Mouse (Mus musculus): ENCODE data around the gene Gpr26.

DNA sequence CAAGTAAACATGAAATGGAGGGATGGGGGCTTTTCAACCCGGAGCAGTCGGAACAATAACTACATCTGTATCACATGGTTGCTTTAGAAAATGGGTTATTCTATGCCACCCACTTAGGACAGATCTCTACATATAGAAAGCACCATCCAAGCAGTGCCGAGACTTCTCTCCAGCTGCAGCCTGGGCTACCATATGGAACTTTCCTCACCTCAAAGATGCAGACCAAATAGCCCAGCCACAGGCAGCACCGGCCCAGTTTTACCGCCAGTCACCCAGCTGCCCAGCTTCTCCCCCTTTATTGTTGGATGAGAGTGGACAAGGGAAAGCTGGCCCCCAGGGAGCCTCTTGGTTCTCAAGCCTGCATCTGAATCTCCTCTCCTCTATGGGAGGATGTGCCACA, 15.1 kb upstream of the Gpr26 start:
- no peak for TF ChIP-seq CTCF (conservative IDR thresholded peaks at IDR 0.05; ENCODE audit: low read length)
- TF ChIP-seq POU5F1 (IDR thresholded peaks at IDR 0.05; ENCODE audit: borderline replicate concordance, low read length) = no peak
- TF ChIP-seq NANOG (IDR thresholded peaks at IDR 0.05; ENCODE audit: borderline replicate concordance, low read length) = no peak

Measured in E14TG2a.4 (cell line).